Mouse (Mus musculus) heart, adult 9 months (tissue): ENCODE measurements at regions not wholly inside any gene's neighbourhood (a gene's known extent, or its start where the extent isn't known, plus 50 kb on each side); places are given as distances from the start of the nearest gene placed in this dataset.
"Not testable (repeated sequence)": the region's sequence is repeated elsewhere in the genome, so short reads cannot be mapped to it uniquely, and the experiment has no call there.

Experiments used
- DNase-seq, 2 experiments: peaks; one replicate each; pipeline ENCODE4 v3.0.0; 2022; ENCODE audit warnings: low spot score in 2 of 2

- not testable (repeated sequence) for DNase-seq
These were observed 54.0 kb upstream of the Krba1 start for GRCm38 (mm10) chr6:48341367-48341766.

- not testable (repeated sequence) for DNase-seq
These were observed 58.4 kb upstream of the Krba1 start for GRCm38 (mm10) chr6:48336964-48337363.

- DNase-seq = no peak
These were observed 107.4 kb upstream of the Krba1 start for GRCm38 (mm10) chr6:48288011-48288410.

- DNase-seq = not testable (repeated sequence)
These were observed 115.7 kb upstream of the Krba1 start for GRCm38 (mm10) chr6:48279646-48280045.

GRCm38 (mm10) chr6:48261563-48261962, 133.8 kb upstream of the Krba1 start:
- not testable (repeated sequence) for DNase-seq

GRCm38 (mm10) chr6:48252989-48253388, 142.4 kb upstream of the Krba1 start:
- DNase-seq = not testable (repeated sequence)

- no peak for DNase-seq
These were observed 143.4 kb upstream of the Krba1 start for GRCm38 (mm10) chr6:48251954-48252353.

GRCm38 (mm10) chr6:48244191-48244590, 151.2 kb upstream of the Krba1 start:
- DNase-seq = not testable (repeated sequence)

GRCm38 (mm10) chr6:48227431-48227830, 141.0 kb upstream of the Zfp746 start:
- DNase-seq = peak; percentile 32 to 42

- no peak for DNase-seq
These were observed 137.8 kb upstream of the Zfp746 start for GRCm38 (mm10) chr6:48224206-48224605.

- no peak for DNase-seq
These were observed 136.6 kb upstream of the Zfp746 start for GRCm38 (mm10) chr6:48222971-48223370.

- not testable (repeated sequence) for DNase-seq
These were observed 135.4 kb upstream of the Zfp746 start for GRCm38 (mm10) chr6:48221806-48222205.

- DNase-seq = no peak
These were observed 128.8 kb upstream of the Zfp746 start for GRCm38 (mm10) chr6:48215212-48215611.

GRCm38 (mm10) chr6:48209739-48210138, 123.3 kb upstream of the Zfp746 start:
- DNase-seq = no peak

- no peak for DNase-seq
These were observed 122.7 kb upstream of the Zfp746 start for GRCm38 (mm10) chr6:48209103-48209502.

- DNase-seq = no peak
These were observed 119.3 kb upstream of the Zfp746 start for GRCm38 (mm10) chr6:48205722-48206121.

GRCm38 (mm10) chr6:48199951-48200350, 113.6 kb upstream of the Zfp746 start:
- DNase-seq = no peak

- DNase-seq = no peak
These were observed 112.4 kb upstream of the Zfp746 start for GRCm38 (mm10) chr6:48198806-48199205.

- no peak for DNase-seq
These were observed 111.4 kb upstream of the Zfp746 start for GRCm38 (mm10) chr6:48197696-48198378.

- not testable (repeated sequence) for DNase-seq
These were observed 102.0 kb upstream of the Zfp746 start for GRCm38 (mm10) chr6:48188363-48188762.

GRCm38 (mm10) chr6:48185311-48185710, 98.9 kb upstream of the Zfp746 start:
- DNase-seq = no peak

- no peak for DNase-seq
These were observed 92.1 kb upstream of the Zfp746 start for GRCm38 (mm10) chr6:48178360-48179120.

- DNase-seq = peak in 1 of 2 experiments; percentile 11
These were observed 91.5 kb upstream of the Zfp746 start for GRCm38 (mm10) chr6:48177936-48178335.
